18 mouse cellular contexts compared by ENCODE assay signal in the genomic region with DNA sequence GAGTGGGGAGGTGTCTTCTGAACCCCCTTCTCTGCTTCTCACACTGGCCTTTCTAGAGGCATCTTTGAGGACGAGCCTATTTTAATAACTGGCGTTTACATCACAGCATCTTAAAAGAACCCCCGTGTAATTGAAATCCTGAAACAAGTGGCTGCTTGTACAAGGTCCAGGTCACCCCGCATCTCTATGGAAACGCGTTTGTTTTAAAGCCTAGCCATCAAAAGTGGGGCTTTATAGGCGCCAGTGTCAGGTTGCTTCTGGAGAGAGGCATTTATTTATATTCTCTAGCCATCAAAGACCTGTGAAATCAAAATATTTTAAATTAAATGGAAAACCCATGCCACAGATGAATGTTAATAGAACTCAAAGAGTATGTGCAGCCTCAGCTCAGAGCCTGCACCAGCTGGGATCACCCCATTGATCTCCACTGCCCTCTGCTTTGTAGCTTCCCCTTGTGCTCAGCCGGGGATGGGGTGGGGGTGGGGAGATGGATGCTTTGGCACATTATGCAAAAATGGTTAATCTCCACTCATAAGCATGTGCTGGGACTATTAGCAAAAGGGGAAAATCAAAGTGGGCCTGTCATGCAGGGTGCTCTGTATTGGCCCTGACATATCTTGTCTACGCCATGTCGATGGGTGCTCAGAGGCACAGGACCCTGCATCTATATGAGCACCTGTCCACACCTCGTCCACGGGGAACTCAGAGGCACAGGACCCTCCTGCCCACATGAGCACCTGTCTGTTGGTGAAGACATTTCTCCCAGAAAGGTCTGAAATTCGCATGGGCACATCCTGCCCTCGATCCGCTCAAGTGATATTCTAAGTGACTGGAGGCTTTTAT.
DNase-seq lines count a peak whose midpoint lies in the region; ATAC-seq lines count a peak whose summit lies in the region.
"Had no signal": no experiment of that assay in that cellular context is flagged by ENCODE, and none has a peak within 500 bp of the region (broad histone marks: within the 10 kb centered on the region; RNA-seq: fewer than 3 reads in every experiment).

No protein-coding gene starts in this region.

- H3K4me1 ChIP-seq in forebrain, embryonic 16.5 days (replicated peaks; ENCODE audit: control insufficient read depth, insufficient read depth, low read length), result peaks cover 9% of the 10 kb centered on the region; the same call in 1 of the 2 replicates
- H3K4me1 ChIP-seq in limb, embryonic 10.5 days, result peaks cover 19% of the 10 kb centered on the region
- peaks cover 19% of the 10 kb centered on the region for H3K4me1 ChIP-seq in midbrain, embryonic 16.5 days (ENCODE audit: control insufficient read depth, insufficient read depth, low read length)

- no peak overlapping the region for H3K9ac ChIP-seq in forebrain, embryonic 16.5 days (replicated peaks; ENCODE audit: low read depth, low read length)
- H3K9ac ChIP-seq in midbrain, embryonic 16.5 days (ENCODE audit: low read depth, low read length), result no peak overlapping the region
- H3K9ac ChIP-seq: liver, embryonic 13.5 days; neural tube, embryonic 13.5 days had no signal

- intact Hi-C loops in gastrocnemius, postnatal 36 days (cut with DNase I), result no loop called here

- 20% methylated on average over 15 of the region's 15 CpGs for WGBS in forebrain, embryonic 16.5 days
- WGBS in limb, embryonic 10.5 days, result 80% methylated on average over 15 of the region's 15 CpGs
- 14% methylated on average over 15 of the region's 15 CpGs for WGBS in midbrain, embryonic 16.5 days

- H3K36me3 ChIP-seq in forebrain, embryonic 16.5 days (ENCODE audit: control insufficient read depth, insufficient read depth), result no peaks in the 10 kb centered on the region
- no peaks in the 10 kb centered on the region for H3K36me3 ChIP-seq in limb, embryonic 10.5 days
- no peaks in the 10 kb centered on the region for H3K36me3 ChIP-seq in midbrain, embryonic 16.5 days (ENCODE audit: control insufficient read depth, insufficient read depth, low read length)
- H3K36me3 ChIP-seq: liver, embryonic 13.5 days; neural tube, embryonic 13.5 days had no signal

- no peak overlapping the region for H3K27ac ChIP-seq in forebrain, embryonic 16.5 days (ENCODE audit: low read length)
- H3K27ac ChIP-seq in limb, embryonic 10.5 days, result peak overlapping the region; percentile 46; the same call in 1 of the 2 replicates
- H3K27ac ChIP-seq in midbrain, embryonic 16.5 days (ENCODE audit: low read length), result peak overlapping the region; percentile 51
- H3K27ac ChIP-seq: liver, embryonic 13.5 days; macrophage; neural tube, embryonic 13.5 days had no signal

- no peaks in the 10 kb centered on the region for H3K9me3 ChIP-seq in forebrain, embryonic 16.5 days (ENCODE audit: control insufficient read depth, low read length)
- no peaks in the 10 kb centered on the region for H3K9me3 ChIP-seq in limb, embryonic 10.5 days (replicated peaks)
- H3K9me3 ChIP-seq in midbrain, embryonic 16.5 days (replicated peaks; ENCODE audit: control insufficient read depth, low read length, poor library complexity, severe bottlenecking), result no peaks in the 10 kb centered on the region
- H3K9me3 ChIP-seq: liver, embryonic 13.5 days; neural tube, embryonic 13.5 days had no signal

- no peak overlapping the region for H3K4me3 ChIP-seq in forebrain, embryonic 16.5 days (replicated peaks; ENCODE audit: low read length)
- H3K4me3 ChIP-seq in limb, embryonic 10.5 days, result no peak overlapping the region
- no peak overlapping the region for H3K4me3 ChIP-seq in midbrain, embryonic 16.5 days (ENCODE audit: low read depth, low read length)
- H3K4me3 ChIP-seq: liver, embryonic 13.5 days; neural tube, embryonic 13.5 days had no signal

- no peaks in the 10 kb centered on the region for H3K27me3 ChIP-seq in forebrain, embryonic 16.5 days (replicated peaks; ENCODE audit: control insufficient read depth, insufficient read depth, low read length)
- no peaks in the 10 kb centered on the region for H3K27me3 ChIP-seq in limb, embryonic 10.5 days (ENCODE audit: low read depth, poor library complexity, severe bottlenecking)
- H3K27me3 ChIP-seq in midbrain, embryonic 16.5 days (ENCODE audit: control insufficient read depth, insufficient read depth, low read depth, low read length), result no peaks in the 10 kb centered on the region
- H3K27me3 ChIP-seq: liver, embryonic 13.5 days; neural tube, embryonic 13.5 days had no signal

- peak; percentile 48 for DNase-seq in embryo, embryonic 11 days
- DNase-seq in embryo, embryonic 10 days (ENCODE audit: low spot score), result no peak
- DNase-seq in limb, embryonic 10.5 days (ENCODE audit: low spot score), result no peak
- DNase-seq in adrenal gland, postnatal 4 days (ENCODE audit: low spot score in 2 of 2), result no peak
- DNase-seq in gastrocnemius, postnatal 36 days, result no peak
- no peak for DNase-seq in c-Kit-positive CD71-positive TER-119-positive erythroid progenitor cells, embryonic 14.5 days (ENCODE audit: low spot score)
- DNase-seq: adrenal gland, postnatal 14 days; cerebellum, adult 11-12 months; heart, adult 11 months; kidney, postnatal 14 days; liver, embryonic 13.5 days; right cerebral cortex, postnatal 14 days; thymus, adult 2 months had no signal

- ATAC-seq in forebrain, embryonic 16.5 days, result peak; percentile 71
- ATAC-seq in midbrain, embryonic 16.5 days, result peak; percentile 83
- ATAC-seq: intestine, embryonic 16.5 days had no signal

- no peak overlapping the region for H3K4me2 ChIP-seq in forebrain, embryonic 16.5 days (ENCODE audit: low read length)
- H3K4me2 ChIP-seq in midbrain, embryonic 16.5 days (ENCODE audit: low read length), result no peak overlapping the region
- H3K4me2 ChIP-seq: liver, embryonic 13.5 days; neural tube, embryonic 13.5 days had no signal
